Mouse (Mus musculus): ENCODE measurements at regions not wholly inside any gene's neighbourhood (a gene's known extent, or its start where the extent isn't known, plus 50 kb on each side); places are given as distances from the start of the nearest gene placed in this dataset.

GRCm38 (mm10) chr3:50692306-50692705 lies 248.9 kb upstream of the Slc7a11 start:
- Histone ChIP-seq H3K4me3 (replicated peaks; ENCODE audit: low read depth, low read length) (no peak overlapping the region), H3K9ac (replicated peaks; ENCODE audit: low read length) (no peak overlapping the region), H3K36me3 (ENCODE audit: control insufficient read depth, insufficient read depth, low read length) (no peaks in the 10 kb centered on the region), H3K27ac (replicated peaks; ENCODE audit: low read depth, low read length) (no peak overlapping the region), H3K27me3 (ENCODE audit: control insufficient read depth, insufficient read depth, low read length) (no peaks in the 10 kb centered on the region), H3K4me2 (ENCODE audit: low read length) (no peak overlapping the region), H3K9me3 (ENCODE audit: control insufficient read depth, low read length) (no peaks in the 10 kb centered on the region), H3K4me1 (ENCODE audit: control insufficient read depth, insufficient read depth, low read length) (0 out of 2 replicates have a peak, but pooled peaks cover 7% of the 10 kb centered on the region)
- DNase-seq (no peak), ATAC-seq (ENCODE audit: low FRiP score, low TSS enrichment) (no peak)
- 97% methylated on average over 1 of the region's 1 CpGs for WGBS

- DNase-seq (peak; percentile 26), ATAC-seq (ENCODE audit: low FRiP score, low TSS enrichment) (peak; percentile 62; the same call in 1 of the 2 replicates)
- no peaks in the 10 kb centered on the region for H3K27me3 ChIP-seq (ENCODE audit: control insufficient read depth, insufficient read depth, low read length)
- H3K4me2 ChIP-seq (ENCODE audit: low read length): no peak overlapping the region
- H3K9me3 ChIP-seq (ENCODE audit: control insufficient read depth, low read length): no peaks in the 10 kb centered on the region
- H3K36me3 ChIP-seq (ENCODE audit: control insufficient read depth, insufficient read depth, low read length): no peaks in the 10 kb centered on the region
- no peak overlapping the region for H3K27ac ChIP-seq (replicated peaks; ENCODE audit: low read depth, low read length)
- WGBS: 43% methylated on average over 5 of the region's 5 CpGs
- H3K4me1 ChIP-seq (ENCODE audit: control insufficient read depth, insufficient read depth, low read length): 0 out of 2 replicates have a peak, but pooled peaks cover 7% of the 10 kb centered on the region
- no peak overlapping the region for H3K4me3 ChIP-seq (replicated peaks; ENCODE audit: low read depth, low read length)
- no peak overlapping the region for H3K9ac ChIP-seq (replicated peaks; ENCODE audit: low read length)
Measured at GRCm38 (mm10) chr3:50690750-50691149, 247.3 kb upstream of the Slc7a11 start.

DNA sequence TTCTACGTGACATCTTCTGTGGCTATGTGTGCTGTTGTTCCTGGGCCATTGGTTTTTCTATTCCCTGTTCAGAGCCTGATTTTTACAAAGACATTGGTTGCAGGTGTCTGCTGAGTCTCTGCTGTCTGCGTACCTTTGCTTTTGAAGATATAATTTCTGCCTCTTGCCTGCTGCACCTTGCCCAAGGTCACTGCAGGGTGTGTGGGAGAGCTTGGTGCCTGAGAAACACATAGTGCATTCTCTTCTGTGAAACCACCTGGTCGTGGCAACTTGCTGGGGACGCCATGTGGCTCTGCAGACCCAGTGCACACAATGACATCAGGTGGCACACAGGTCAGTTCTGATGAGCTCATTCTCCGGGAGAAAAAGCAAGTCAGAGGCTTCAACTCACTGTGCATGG lies 246.0 kb upstream of the Slc7a11 start:
- H3K4me2 ChIP-seq (ENCODE audit: low read length): no peak overlapping the region
- H3K27me3 ChIP-seq (ENCODE audit: control insufficient read depth, insufficient read depth, low read length): no peaks in the 10 kb centered on the region
- 0 out of 2 replicates have a peak overlapping the region, but pooled peaks have one; percentile 8 for H3K27ac ChIP-seq (replicated peaks; ENCODE audit: low read depth, low read length)
- no peak for DNase-seq
- H3K9me3 ChIP-seq (ENCODE audit: control insufficient read depth, low read length): no peaks in the 10 kb centered on the region
- no peaks in the 10 kb centered on the region for H3K4me1 ChIP-seq (ENCODE audit: control insufficient read depth, insufficient read depth, low read length)
- H3K9ac ChIP-seq (replicated peaks; ENCODE audit: low read length): no peak overlapping the region
- WGBS: 87% methylated on average over 5 of the region's 5 CpGs
- no peak for ATAC-seq (ENCODE audit: low FRiP score, low TSS enrichment)
- H3K36me3 ChIP-seq (ENCODE audit: control insufficient read depth, insufficient read depth, low read length): no peaks in the 10 kb centered on the region
- no peak overlapping the region for H3K4me3 ChIP-seq (replicated peaks; ENCODE audit: low read depth, low read length)

DNA sequence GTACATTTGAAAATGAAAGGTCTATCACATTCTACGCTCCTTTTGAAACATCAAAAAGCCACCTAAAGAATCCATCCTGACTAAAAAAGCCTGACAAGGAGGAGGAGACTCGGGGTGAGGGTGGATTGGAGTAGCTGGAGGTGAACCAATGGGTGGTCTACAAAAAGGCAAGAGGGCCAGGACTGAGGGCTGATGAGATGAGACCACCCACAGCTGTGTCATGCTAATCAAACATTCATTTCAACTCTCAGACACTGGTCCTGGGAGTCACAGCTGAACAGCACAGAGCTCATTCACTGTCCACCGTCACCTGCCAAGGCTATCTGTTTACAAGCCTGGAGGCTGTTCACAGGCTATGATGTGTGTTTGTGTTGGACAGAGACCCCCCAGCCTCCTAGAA lies 244.3 kb upstream of the Slc7a11 start:
- Histone ChIP-seq H3K4me3 (replicated peaks; ENCODE audit: low read depth, low read length) (no peak overlapping the region), H3K4me1 (ENCODE audit: control insufficient read depth, insufficient read depth, low read length) (no peaks in the 10 kb centered on the region), H3K36me3 (ENCODE audit: control insufficient read depth, insufficient read depth, low read length) (no peaks in the 10 kb centered on the region), H3K27ac (replicated peaks; ENCODE audit: low read depth, low read length) (no peak overlapping the region), H3K27me3 (ENCODE audit: control insufficient read depth, insufficient read depth, low read length) (no peaks in the 10 kb centered on the region), H3K4me2 (ENCODE audit: low read length) (no peak overlapping the region), H3K9ac (replicated peaks; ENCODE audit: low read length) (no peak overlapping the region), H3K9me3 (ENCODE audit: control insufficient read depth, low read length) (no peaks in the 10 kb centered on the region)
- DNase-seq (no peak), ATAC-seq (ENCODE audit: low FRiP score, low TSS enrichment) (0 out of 2 replicates have a peak, but pooled peaks have one; percentile 31)
- 53% methylated on average over 3 of the region's 3 CpGs for WGBS

DNA sequence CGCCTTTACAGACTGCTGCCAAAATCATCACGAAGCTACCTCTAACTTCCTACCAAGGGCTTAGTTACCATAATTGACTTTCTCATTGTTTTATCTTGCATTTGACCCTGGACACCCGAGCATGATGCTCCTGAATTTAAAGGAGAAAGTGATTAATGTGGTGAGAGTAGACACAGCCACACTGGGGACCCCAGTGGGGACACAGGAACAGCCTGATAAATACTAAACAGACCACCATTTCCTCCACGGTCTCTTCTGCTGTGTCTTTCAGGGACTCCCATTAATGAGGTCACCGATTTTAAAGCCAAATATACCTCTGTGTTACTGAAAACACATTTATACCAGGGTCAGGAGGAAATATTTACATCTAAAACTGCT lies 235.2 kb upstream of the Slc7a11 start:
- WGBS: 33% methylated on average over 5 of the region's 5 CpGs
- no peak overlapping the region for H3K9ac ChIP-seq (replicated peaks; ENCODE audit: low read length)
- H3K9me3 ChIP-seq (ENCODE audit: control insufficient read depth, low read length): no peaks in the 10 kb centered on the region
- no peaks in the 10 kb centered on the region for H3K36me3 ChIP-seq (ENCODE audit: control insufficient read depth, insufficient read depth, low read length)
- ATAC-seq (ENCODE audit: low FRiP score, low TSS enrichment): peak; percentile 68; the same call in 1 of the 2 replicates
- 0 out of 2 replicates have a peak overlapping the region, but pooled peaks have one; percentile 30 for H3K4me2 ChIP-seq (ENCODE audit: low read length)
- peaks cover 17% of the 10 kb centered on the region for H3K4me1 ChIP-seq (ENCODE audit: control insufficient read depth, insufficient read depth, low read length)
- H3K27ac ChIP-seq (replicated peaks; ENCODE audit: low read depth, low read length): peak overlapping the region; percentile 71
- H3K4me3 ChIP-seq (replicated peaks; ENCODE audit: low read depth, low read length): no peak overlapping the region
- DNase-seq: no peak
- no peaks in the 10 kb centered on the region for H3K27me3 ChIP-seq (ENCODE audit: control insufficient read depth, insufficient read depth, low read length)

DNA sequence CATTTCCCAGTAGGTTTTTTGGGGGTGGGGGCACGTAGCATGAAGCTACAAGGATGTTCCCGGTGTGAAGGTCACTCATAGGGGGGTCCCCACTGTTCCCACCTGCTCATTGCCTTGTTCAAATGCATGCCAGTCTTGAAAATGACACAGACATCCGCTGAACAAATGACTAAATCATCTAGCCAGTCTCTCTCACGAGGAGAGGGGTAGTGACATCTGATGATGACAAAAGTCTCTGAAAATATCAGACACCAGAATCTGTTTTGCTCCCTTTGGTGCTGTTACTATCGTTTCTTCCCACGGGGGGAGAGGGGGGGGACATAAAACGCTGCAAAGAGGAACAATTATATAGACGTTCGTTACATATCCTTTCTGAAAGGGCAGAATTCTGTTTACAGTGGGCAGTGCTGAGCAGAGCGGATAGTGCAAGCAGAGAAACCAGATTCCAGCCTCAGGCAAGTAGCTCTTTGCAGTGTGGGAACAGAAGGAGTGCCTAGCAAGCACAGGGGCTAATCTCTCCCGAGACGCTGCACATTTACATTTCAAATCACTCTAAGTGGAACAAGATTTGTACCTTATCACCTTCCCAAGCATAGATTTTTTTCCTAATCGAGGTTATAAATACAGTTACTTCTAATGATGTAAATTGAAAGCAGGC lies 234.7 kb upstream of the Slc7a11 start:
- H3K9ac ChIP-seq (replicated peaks; ENCODE audit: low read length): no peak overlapping the region
- no peaks in the 10 kb centered on the region for H3K27me3 ChIP-seq (ENCODE audit: control insufficient read depth, insufficient read depth, low read length)
- H3K4me2 ChIP-seq (ENCODE audit: low read length): peak overlapping the region; percentile 30
- no peaks in the 10 kb centered on the region for H3K36me3 ChIP-seq (ENCODE audit: control insufficient read depth, insufficient read depth, low read length)
- no peak overlapping the region for H3K4me3 ChIP-seq (replicated peaks; ENCODE audit: low read depth, low read length)
- ATAC-seq (ENCODE audit: low FRiP score, low TSS enrichment) (peak; percentile 90), DNase-seq (peak; percentile 82)
- H3K9me3 ChIP-seq (ENCODE audit: control insufficient read depth, low read length): no peaks in the 10 kb centered on the region
- H3K4me1 ChIP-seq (ENCODE audit: control insufficient read depth, insufficient read depth, low read length): peaks cover 17% of the 10 kb centered on the region
- peak overlapping the region; percentile 71 for H3K27ac ChIP-seq (replicated peaks; ENCODE audit: low read depth, low read length)
- 19% methylated on average over 13 of the region's 13 CpGs for WGBS

DNA sequence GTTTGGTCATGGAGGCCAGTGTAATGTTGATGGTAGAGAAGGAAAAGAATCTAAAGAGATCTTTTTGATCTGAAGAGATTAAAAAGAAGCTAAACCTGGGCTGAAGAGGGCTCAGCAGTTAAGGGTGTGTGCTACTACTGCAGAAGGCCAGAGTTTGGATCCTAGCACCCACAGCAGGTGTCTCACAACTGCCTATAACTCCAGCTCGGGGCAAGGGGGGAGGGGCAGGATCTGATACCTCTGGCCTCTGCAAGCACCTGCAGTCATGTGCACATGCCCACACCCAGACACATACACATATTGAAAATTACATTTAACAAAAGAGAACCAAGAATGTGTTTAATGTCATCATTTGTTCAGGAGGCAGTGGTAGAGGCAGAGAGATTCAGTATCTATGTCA lies 232.4 kb upstream of the Slc7a11 start:
- no peaks in the 10 kb centered on the region for H3K27me3 ChIP-seq (ENCODE audit: control insufficient read depth, insufficient read depth, low read length)
- H3K4me2 ChIP-seq (ENCODE audit: low read length): no peak overlapping the region
- DNase-seq (no peak), ATAC-seq (ENCODE audit: low FRiP score, low TSS enrichment) (no peak)
- no peaks in the 10 kb centered on the region for H3K9me3 ChIP-seq (ENCODE audit: control insufficient read depth, low read length)
- H3K4me3 ChIP-seq (replicated peaks; ENCODE audit: low read depth, low read length): no peak overlapping the region
- WGBS: 81% methylated on average over 1 of the region's 1 CpGs
- no peak overlapping the region for H3K27ac ChIP-seq (replicated peaks; ENCODE audit: low read depth, low read length)
- H3K36me3 ChIP-seq (ENCODE audit: control insufficient read depth, insufficient read depth, low read length): no peaks in the 10 kb centered on the region
- H3K4me1 ChIP-seq (ENCODE audit: control insufficient read depth, insufficient read depth, low read length): peaks cover 17% of the 10 kb centered on the region
- no peak overlapping the region for H3K9ac ChIP-seq (replicated peaks; ENCODE audit: low read length)

DNA sequence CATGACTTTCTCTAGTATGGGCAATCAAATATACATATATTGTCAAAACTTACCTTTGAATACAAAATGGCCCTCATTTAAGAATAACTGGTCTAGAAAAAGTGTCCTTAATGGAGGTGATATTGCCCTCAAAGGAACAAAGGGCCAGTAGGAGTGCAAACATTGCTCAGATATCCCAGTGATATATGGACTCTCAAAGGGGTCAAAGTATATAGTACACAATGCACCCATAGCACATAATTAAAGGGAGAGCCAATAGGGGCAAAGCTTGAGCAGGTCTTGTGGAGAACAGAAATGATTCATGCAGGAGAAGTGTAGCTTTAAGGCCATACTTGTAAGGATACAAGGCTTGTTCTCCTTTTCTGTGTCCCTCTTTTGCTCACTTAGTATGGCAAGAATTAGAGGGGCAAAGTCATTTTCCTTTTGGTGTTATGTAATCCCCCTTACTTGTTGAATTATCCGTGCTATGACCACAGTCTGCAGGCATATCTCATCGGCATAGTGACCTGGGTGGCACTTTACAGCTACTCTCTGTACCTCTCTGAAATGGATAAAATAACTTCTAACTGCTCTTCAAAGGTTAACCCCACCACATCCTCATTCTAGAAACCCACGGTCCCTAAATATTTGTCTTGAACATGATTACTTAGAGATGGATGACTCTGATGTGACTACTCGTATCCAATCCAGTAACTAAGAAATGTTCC lies 231.6 kb upstream of the Slc7a11 start:
- no peak overlapping the region for H3K27ac ChIP-seq (replicated peaks; ENCODE audit: low read depth, low read length)
- no peak overlapping the region for H3K4me2 ChIP-seq (ENCODE audit: low read length)
- peaks cover 17% of the 10 kb centered on the region for H3K4me1 ChIP-seq (ENCODE audit: control insufficient read depth, insufficient read depth, low read length)
- H3K36me3 ChIP-seq (ENCODE audit: control insufficient read depth, insufficient read depth, low read length): no peaks in the 10 kb centered on the region
- H3K9ac ChIP-seq (replicated peaks; ENCODE audit: low read length): no peak overlapping the region
- ATAC-seq (ENCODE audit: low FRiP score, low TSS enrichment) (no peak), DNase-seq (no peak)
- whole genome bisulfite sequencing: 90% methylated on average over 4 of the region's 4 CpGs
- no peaks in the 10 kb centered on the region for H3K27me3 ChIP-seq (ENCODE audit: control insufficient read depth, insufficient read depth, low read length)
- H3K4me3 ChIP-seq (replicated peaks; ENCODE audit: low read depth, low read length): no peak overlapping the region
- H3K9me3 ChIP-seq (ENCODE audit: control insufficient read depth, low read length): no peaks in the 10 kb centered on the region

GRCm38 (mm10) chr3:50665316-50665715 lies 221.9 kb upstream of the Slc7a11 start:
- DNase-seq: no peak

More at GRCm38 (mm10) chr3:50665316-50665715, 221.9 kb upstream of the Slc7a11 start:
- Histone ChIP-seq H3K4me3 (replicated peaks; ENCODE audit: low read depth, low read length) (no peak overlapping the region), H3K9ac (replicated peaks; ENCODE audit: low read length) (no peak overlapping the region), H3K9me3 (ENCODE audit: control insufficient read depth, low read length) (no peaks in the 10 kb centered on the region), H3K4me1 (ENCODE audit: control insufficient read depth, insufficient read depth, low read length) (peaks cover 8% of the 10 kb centered on the region), H3K36me3 (ENCODE audit: control insufficient read depth, insufficient read depth, low read length) (no peaks in the 10 kb centered on the region), H3K27ac (replicated peaks; ENCODE audit: low read depth, low read length) (no peak overlapping the region), H3K27me3 (ENCODE audit: control insufficient read depth, insufficient read depth, low read length) (no peaks in the 10 kb centered on the region), H3K4me2 (ENCODE audit: low read length) (no peak overlapping the region)
- ATAC-seq (ENCODE audit: low FRiP score, low TSS enrichment): no peak
- 83% methylated on average over 6 of the region's 6 CpGs for WGBS

Data from midbrain, embryonic 14.5 days (tissue).